Mouse (Mus musculus): ENCODE results near the gene H2-Aa. TPM values are rescaled to one million over a fixed set of nuclear protein-coding genes. Genes with fewer than 3 reads are reported as not detected.

The H2-Aa gene
- total and polyA plus RNA-seq, 2 experiments from 2014 or later = 0.14 to 0.73 TPM

GRCm38 (mm10) chr17:34308161-34308560 lies 20.5 kb upstream of the H2-Aa start:
- no peak for TF ChIP-seq CTCF (IDR thresholded peaks at IDR 0.05; ENCODE audit: low read depth)
- no peak overlapping the region for H3K9ac ChIP-seq
- ATAC-seq = no peak
- no peak overlapping the region for H3K27ac ChIP-seq (ENCODE audit: low read depth, low read length)
- no peaks in the 10 kb centered on the region for H3K27me3 ChIP-seq (ENCODE audit: insufficient read depth, low read length)
- no peak overlapping the region for H3K4me3 ChIP-seq (ENCODE audit: low read depth, low read length)
- DNase-seq = no peak
- H3K36me3 ChIP-seq (ENCODE audit: insufficient read depth) = no peaks in the 10 kb centered on the region
- H3K4me2 ChIP-seq (ENCODE audit: low read depth) = no peak overlapping the region
- no peaks in the 10 kb centered on the region for H3K4me1 ChIP-seq (ENCODE audit: insufficient read depth)
- 87% methylated on average over 4 of the region's 4 CpGs for WGBS
- no peaks in the 10 kb centered on the region for H3K9me3 ChIP-seq (ENCODE audit: low read length)

GRCm38 (mm10) chr17:34307216-34307615 lies 19.6 kb upstream of the H2-Aa start:
- no peak overlapping the region for H3K4me2 ChIP-seq (ENCODE audit: low read depth)
- ATAC-seq (no peak), DNase-seq (no peak)
- no peaks in the 10 kb centered on the region for H3K36me3 ChIP-seq (ENCODE audit: insufficient read depth)
- H3K4me3 ChIP-seq (ENCODE audit: low read depth, low read length) = no peak overlapping the region
- no peak overlapping the region for H3K27ac ChIP-seq (ENCODE audit: low read depth, low read length)
- H3K9ac ChIP-seq = no peak overlapping the region
- TF ChIP-seq CTCF (IDR thresholded peaks at IDR 0.05; ENCODE audit: low read depth) = no peak
- no peaks in the 10 kb centered on the region for H3K9me3 ChIP-seq (ENCODE audit: low read length)
- no peaks in the 10 kb centered on the region for H3K4me1 ChIP-seq (ENCODE audit: insufficient read depth)
- H3K27me3 ChIP-seq (ENCODE audit: insufficient read depth, low read length) = no peaks in the 10 kb centered on the region

- TF ChIP-seq CTCF (IDR thresholded peaks at IDR 0.05; ENCODE audit: low read depth) = no peak
- no peak for DNase-seq
- Histone ChIP-seq H3K36me3 (ENCODE audit: insufficient read depth) (no peaks in the 10 kb centered on the region), H3K9me3 (ENCODE audit: low read length) (no peaks in the 10 kb centered on the region), H3K4me3 (ENCODE audit: low read depth, low read length) (no peak overlapping the region), H3K4me1 (ENCODE audit: insufficient read depth) (no peaks in the 10 kb centered on the region), H3K27me3 (ENCODE audit: insufficient read depth, low read length) (no peaks in the 10 kb centered on the region), H3K4me2 (ENCODE audit: low read depth) (no peak overlapping the region), H3K9ac (no peak overlapping the region), H3K27ac (ENCODE audit: low read depth, low read length) (no peak overlapping the region)
- ATAC-seq = no peak
- WGBS = 76% methylated on average over 2 of the region's 2 CpGs
Measured at GRCm38 (mm10) chr17:34306407-34306806, 18.8 kb upstream of the H2-Aa start.

- Histone ChIP-seq H3K36me3 (ENCODE audit: insufficient read depth) (no peaks in the 10 kb centered on the region), H3K9me3 (ENCODE audit: low read length) (no peaks in the 10 kb centered on the region), H3K27me3 (ENCODE audit: insufficient read depth, low read length) (no peaks in the 10 kb centered on the region), H3K9ac (no peak within 1 kb of the TSS), H3K4me2 (ENCODE audit: low read depth) (no peak within 1 kb of the TSS), H3K4me1 (ENCODE audit: insufficient read depth) (no peaks in the 10 kb centered on the region), H3K27ac (ENCODE audit: low read depth, low read length) (no peak within 1 kb of the TSS), H3K4me3 (ENCODE audit: low read depth, low read length) (no peak within 1 kb of the TSS)
- no peak for TF ChIP-seq CTCF (IDR thresholded peaks at IDR 0.05; ENCODE audit: low read depth)
- DNase-seq = peak; percentile 92
- peak; percentile 93 for ATAC-seq
Measured at GRCm38 (mm10) chr17:34305380-34306030, 17.9 kb upstream of the H2-Aa start, which contains the start of gene H2-Eb1. Gene H2-Eb1 (plus strand): TSS chr17:34305867.

- Histone ChIP-seq H3K9ac (no peak overlapping the region), H3K9me3 (ENCODE audit: low read length) (no peaks in the 10 kb centered on the region), H3K4me2 (ENCODE audit: low read depth) (no peak overlapping the region), H3K4me1 (ENCODE audit: insufficient read depth) (no peaks in the 10 kb centered on the region), H3K36me3 (ENCODE audit: insufficient read depth) (no peaks in the 10 kb centered on the region), H3K4me3 (ENCODE audit: low read depth, low read length) (no peak overlapping the region), H3K27ac (ENCODE audit: low read depth, low read length) (no peak overlapping the region), H3K27me3 (ENCODE audit: insufficient read depth, low read length) (no peaks in the 10 kb centered on the region)
- DNase-seq = peak; percentile 79
- ATAC-seq = peak; percentile 67
- TF ChIP-seq CTCF (IDR thresholded peaks at IDR 0.05; ENCODE audit: low read depth) = no peak
- WGBS = 33% methylated on average over 4 of the region's 4 CpGs
Measured at GRCm38 (mm10) chr17:34304751-34305150, 17.1 kb upstream of the H2-Aa start.

- WGBS = 91% methylated on average over 2 of the region's 2 CpGs
- Histone ChIP-seq H3K36me3 (ENCODE audit: insufficient read depth) (no peaks in the 10 kb centered on the region), H3K4me1 (ENCODE audit: insufficient read depth) (no peaks in the 10 kb centered on the region), H3K4me2 (ENCODE audit: low read depth) (no peak overlapping the region), H3K9me3 (ENCODE audit: low read length) (no peaks in the 10 kb centered on the region), H3K27ac (ENCODE audit: low read depth, low read length) (no peak overlapping the region), H3K27me3 (ENCODE audit: insufficient read depth, low read length) (no peaks in the 10 kb centered on the region), H3K4me3 (ENCODE audit: low read depth, low read length) (no peak overlapping the region), H3K9ac (no peak overlapping the region)
- ATAC-seq (no peak), DNase-seq (no peak)
- TF ChIP-seq CTCF (IDR thresholded peaks at IDR 0.05; ENCODE audit: low read depth) = no peak
Measured at GRCm38 (mm10) chr17:34303789-34304188, 16.2 kb upstream of the H2-Aa start.

GRCm38 (mm10) chr17:34301670-34302190 lies 14.1 kb upstream of the H2-Aa start:
- no peak for TF ChIP-seq CTCF (IDR thresholded peaks at IDR 0.05; ENCODE audit: low read depth)
- Histone ChIP-seq H3K4me3 (ENCODE audit: low read depth, low read length) (no peak overlapping the region), H3K36me3 (ENCODE audit: insufficient read depth) (no peaks in the 10 kb centered on the region), H3K9ac (no peak overlapping the region), H3K9me3 (ENCODE audit: low read length) (no peaks in the 10 kb centered on the region), H3K4me1 (ENCODE audit: insufficient read depth) (no peaks in the 10 kb centered on the region), H3K4me2 (ENCODE audit: low read depth) (no peak overlapping the region), H3K27me3 (ENCODE audit: insufficient read depth, low read length) (no peaks in the 10 kb centered on the region), H3K27ac (ENCODE audit: low read depth, low read length) (no peak overlapping the region)
- DNase-seq = no peak
- WGBS = 91% methylated on average over 4 of the region's 4 CpGs
- ATAC-seq = no peak

Measured in forebrain, postnatal 0 days (tissue).